Mouse (Mus musculus): Measurements from ENCODE around the gene Mageb4. TPM values are rescaled to one million over a fixed set of nuclear protein-coding genes. Genes with fewer than 3 reads are reported as not detected.

Gene Mageb4
- not detected in 2 replicates for polyA plus RNA-seq (2012; rRNA removed)

DNA sequence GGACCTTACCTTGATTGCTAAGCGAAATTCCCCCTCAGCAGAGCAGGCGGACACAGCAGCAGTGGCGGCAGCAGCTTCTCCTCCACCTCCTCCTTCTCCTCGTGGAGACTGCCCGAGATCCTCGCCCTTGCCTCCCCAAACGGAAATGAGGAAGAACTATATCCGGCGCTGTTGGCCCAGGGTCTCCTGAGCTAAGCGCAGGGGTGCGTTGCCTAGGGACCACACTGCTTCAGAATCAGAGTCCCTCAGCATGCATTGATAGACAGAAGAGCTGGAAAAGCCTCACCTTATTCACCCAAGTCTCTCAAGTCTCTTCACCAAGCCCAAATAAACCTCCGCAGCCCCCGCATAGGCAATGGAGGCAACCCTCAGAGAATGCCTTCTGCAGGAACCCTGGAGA lies at the start of gene Mageb4:
Gene Mageb4, minus strand, starts transcription at position 101 of the 400 bp plus-strand sequence.

Other genes with a start within 250 kb of the Mageb4 start
- gene Nr0b1, start 113.3 kb downstream of the Mageb4 start, polyA plus RNA-seq (2012; rRNA removed): not detected in 2 replicates